Mouse (Mus musculus): ENCODE results near the gene Tcf23. TPM values are rescaled to one million over a fixed set of nuclear protein-coding genes. Genes with fewer than 3 reads are reported as not detected.

The Tcf23 gene
- polyA plus RNA-seq, 1 experiment from 2014 or later, result not detected

GRCm38 (mm10) chr5:30944956-30945781 is 23.3 kb upstream of the Tcf23 start, which contains the start of gene Cgref1:
TSS of gene Cgref1 (minus strand) at chr5:30945591.
- no peak within 1 kb of the TSS for H3K27ac ChIP-seq (ENCODE audit: low read depth, low read length)
- no peaks in the 10 kb centered on the region for H3K9me3 ChIP-seq (ENCODE audit: control insufficient read depth, low read length)
- peak within 1 kb of the TSS; percentile 77 for H3K9ac ChIP-seq (replicated peaks; ENCODE audit: low read depth, low read length)
- no peaks in the 10 kb centered on the region for H3K27me3 ChIP-seq (ENCODE audit: control insufficient read depth, insufficient read depth, low read length)
- peak within 1 kb of the TSS; percentile 85 for H3K4me2 ChIP-seq (ENCODE audit: low read depth, low read length)
- H3K4me1 ChIP-seq (ENCODE audit: control insufficient read depth, insufficient read depth, low read length), result 0 out of 2 replicates have a peak, but pooled peaks cover 3% of the 10 kb centered on the region
- peak; percentile 72 for ATAC-seq (ENCODE audit: low read depth)
- H3K4me3 ChIP-seq (ENCODE audit: low read depth, low read length), result peak within 1 kb of the TSS; percentile 48
- WGBS, result 4% methylated on average over 44 of the region's 44 CpGs
- H3K36me3 ChIP-seq (ENCODE audit: control insufficient read depth, insufficient read depth, low read length), result no peaks in the 10 kb centered on the region

GRCm38 (mm10) chr5:30948620-30949019 is 19.8 kb upstream of the Tcf23 start:
- WGBS, result 76% methylated on average over 5 of the region's 5 CpGs
- Histone ChIP-seq H3K4me3 (ENCODE audit: low read depth, low read length) (no peak overlapping the region), H3K27ac (ENCODE audit: low read depth, low read length) (no peak overlapping the region), H3K27me3 (ENCODE audit: control insufficient read depth, insufficient read depth, low read length) (no peaks in the 10 kb centered on the region), H3K9ac (replicated peaks; ENCODE audit: low read depth, low read length) (no peak overlapping the region), H3K9me3 (ENCODE audit: control insufficient read depth, low read length) (no peaks in the 10 kb centered on the region), H3K4me1 (ENCODE audit: control insufficient read depth, insufficient read depth, low read length) (0 out of 2 replicates have a peak, but pooled peaks cover 11% of the 10 kb centered on the region), H3K4me2 (ENCODE audit: low read depth, low read length) (no peak overlapping the region), H3K36me3 (ENCODE audit: control insufficient read depth, insufficient read depth, low read length) (0 out of 2 replicates have a peak, but pooled peaks cover 16% of the 10 kb centered on the region)
- ATAC-seq (ENCODE audit: low read depth), result no peak

GRCm38 (mm10) chr5:30949654-30950326 is 18.7 kb upstream of the Tcf23 start:
- Histone ChIP-seq H3K9me3 (ENCODE audit: control insufficient read depth, low read length) (no peaks in the 10 kb centered on the region), H3K36me3 (ENCODE audit: control insufficient read depth, insufficient read depth, low read length) (peaks cover 25% of the 10 kb centered on the region), H3K9ac (replicated peaks; ENCODE audit: low read depth, low read length) (peak overlapping the region; percentile 43), H3K4me3 (ENCODE audit: low read depth, low read length) (peak overlapping the region; percentile 45), H3K27me3 (ENCODE audit: control insufficient read depth, insufficient read depth, low read length) (no peaks in the 10 kb centered on the region), H3K4me1 (ENCODE audit: control insufficient read depth, insufficient read depth, low read length) (0 out of 2 replicates have a peak, but pooled peaks cover 11% of the 10 kb centered on the region), H3K4me2 (ENCODE audit: low read depth, low read length) (peak overlapping the region; percentile 74), H3K27ac (ENCODE audit: low read depth, low read length) (peak overlapping the region; percentile 62)
- peak; percentile 85 for ATAC-seq (ENCODE audit: low read depth)
- under 1% methylated on average over 31 of the region's 31 CpGs for WGBS

GRCm38 (mm10) chr5:30950451-30950850 is 18.0 kb upstream of the Tcf23 start:
- Histone ChIP-seq H3K9ac (replicated peaks; ENCODE audit: low read depth, low read length) (peak overlapping the region; percentile 43; the same call in 1 of the 2 replicates), H3K4me2 (ENCODE audit: low read depth, low read length) (peak overlapping the region; percentile 74), H3K27me3 (ENCODE audit: control insufficient read depth, insufficient read depth, low read length) (no peaks in the 10 kb centered on the region), H3K4me3 (ENCODE audit: low read depth, low read length) (peak overlapping the region; percentile 45), H3K9me3 (ENCODE audit: control insufficient read depth, low read length) (no peaks in the 10 kb centered on the region), H3K27ac (ENCODE audit: low read depth, low read length) (no peak overlapping the region), H3K4me1 (ENCODE audit: control insufficient read depth, insufficient read depth, low read length) (0 out of 2 replicates have a peak, but pooled peaks cover 8% of the 10 kb centered on the region), H3K36me3 (ENCODE audit: control insufficient read depth, insufficient read depth, low read length) (peaks cover 32% of the 10 kb centered on the region)
- ATAC-seq (ENCODE audit: low read depth), result no peak
- WGBS, result 67% methylated on average over 4 of the region's 4 CpGs

DNA sequence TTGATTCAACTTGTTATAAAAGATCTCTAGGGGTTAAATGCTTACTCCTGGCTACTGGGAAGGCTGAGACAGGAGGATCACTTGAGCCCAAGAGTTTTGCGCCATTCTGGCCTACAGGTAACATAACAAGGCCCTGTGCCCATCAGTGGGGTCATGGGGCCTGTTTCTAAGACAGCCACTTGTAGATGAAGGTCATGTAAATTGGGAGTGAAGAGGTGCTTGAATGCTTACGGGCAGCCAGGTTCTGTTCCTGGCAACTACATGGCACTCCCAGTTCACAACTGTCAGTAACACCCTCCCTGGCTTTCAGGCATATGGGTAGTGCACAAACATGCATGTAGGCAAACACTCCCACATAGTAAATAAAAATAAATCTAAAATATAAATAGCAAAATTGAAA is 17.5 kb upstream of the Tcf23 start:
- no peak overlapping the region for H3K4me3 ChIP-seq (ENCODE audit: low read depth, low read length)
- H3K9ac ChIP-seq (replicated peaks; ENCODE audit: low read depth, low read length), result no peak overlapping the region
- H3K36me3 ChIP-seq (ENCODE audit: control insufficient read depth, insufficient read depth, low read length), result peaks cover 33% of the 10 kb centered on the region
- no peak overlapping the region; the same call in 1 of the 2 replicates for H3K4me2 ChIP-seq (ENCODE audit: low read depth, low read length)
- ATAC-seq (ENCODE audit: low read depth), result no peak
- H3K9me3 ChIP-seq (ENCODE audit: control insufficient read depth, low read length), result no peaks in the 10 kb centered on the region
- 0 out of 2 replicates have a peak, but pooled peaks cover 8% of the 10 kb centered on the region for H3K4me1 ChIP-seq (ENCODE audit: control insufficient read depth, insufficient read depth, low read length)
- 90% methylated on average over 2 of the region's 2 CpGs for WGBS
- no peaks in the 10 kb centered on the region for H3K27me3 ChIP-seq (ENCODE audit: control insufficient read depth, insufficient read depth, low read length)
- H3K27ac ChIP-seq (ENCODE audit: low read depth, low read length), result no peak overlapping the region

GRCm38 (mm10) chr5:30951706-30952105 is 16.8 kb upstream of the Tcf23 start:
- H3K9me3 ChIP-seq (ENCODE audit: control insufficient read depth, low read length), result no peaks in the 10 kb centered on the region
- 87% methylated on average over 6 of the region's 6 CpGs for WGBS
- H3K36me3 ChIP-seq (ENCODE audit: control insufficient read depth, insufficient read depth, low read length), result peaks cover 33% of the 10 kb centered on the region
- no peak overlapping the region for H3K4me3 ChIP-seq (ENCODE audit: low read depth, low read length)
- ATAC-seq (ENCODE audit: low read depth), result no peak
- H3K27me3 ChIP-seq (ENCODE audit: control insufficient read depth, insufficient read depth, low read length), result no peaks in the 10 kb centered on the region
- no peak overlapping the region for H3K27ac ChIP-seq (ENCODE audit: low read depth, low read length)
- H3K4me2 ChIP-seq (ENCODE audit: low read depth, low read length), result no peak overlapping the region
- H3K4me1 ChIP-seq (ENCODE audit: control insufficient read depth, insufficient read depth, low read length), result 0 out of 2 replicates have a peak, but pooled peaks cover 8% of the 10 kb centered on the region
- no peak overlapping the region for H3K9ac ChIP-seq (replicated peaks; ENCODE audit: low read depth, low read length)

DNA sequence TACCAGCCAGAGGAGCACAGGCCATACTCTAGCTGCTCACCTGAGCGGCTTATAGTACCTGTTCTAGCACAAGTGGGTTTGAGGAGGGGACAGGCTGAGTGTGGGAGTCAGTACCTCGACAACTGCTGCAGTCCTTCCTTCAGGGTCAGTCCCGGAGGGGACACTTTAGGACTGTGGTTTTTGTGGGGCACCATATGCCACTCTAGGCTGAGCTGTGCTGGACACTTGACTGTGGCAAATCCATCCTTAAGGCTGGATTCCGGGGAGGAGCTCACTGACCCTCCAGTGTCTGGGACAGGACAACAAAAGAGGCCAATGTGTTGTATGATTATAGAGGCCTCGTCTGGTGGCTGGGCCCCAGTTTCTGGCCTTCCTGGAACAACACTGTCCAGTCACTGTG is 15.9 kb upstream of the Tcf23 start:
- Histone ChIP-seq H3K27ac (ENCODE audit: low read depth, low read length) (no peak overlapping the region), H3K4me3 (ENCODE audit: low read depth, low read length) (no peak overlapping the region), H3K4me1 (ENCODE audit: control insufficient read depth, insufficient read depth, low read length) (peaks cover 8% of the 10 kb centered on the region), H3K27me3 (ENCODE audit: control insufficient read depth, insufficient read depth, low read length) (no peaks in the 10 kb centered on the region), H3K4me2 (ENCODE audit: low read depth, low read length) (no peak overlapping the region), H3K36me3 (ENCODE audit: control insufficient read depth, insufficient read depth, low read length) (peaks cover 35% of the 10 kb centered on the region), H3K9ac (replicated peaks; ENCODE audit: low read depth, low read length) (no peak overlapping the region), H3K9me3 (ENCODE audit: control insufficient read depth, low read length) (no peaks in the 10 kb centered on the region)
- 82% methylated on average over 5 of the region's 5 CpGs for WGBS
- no peak for ATAC-seq (ENCODE audit: low read depth)

DNA sequence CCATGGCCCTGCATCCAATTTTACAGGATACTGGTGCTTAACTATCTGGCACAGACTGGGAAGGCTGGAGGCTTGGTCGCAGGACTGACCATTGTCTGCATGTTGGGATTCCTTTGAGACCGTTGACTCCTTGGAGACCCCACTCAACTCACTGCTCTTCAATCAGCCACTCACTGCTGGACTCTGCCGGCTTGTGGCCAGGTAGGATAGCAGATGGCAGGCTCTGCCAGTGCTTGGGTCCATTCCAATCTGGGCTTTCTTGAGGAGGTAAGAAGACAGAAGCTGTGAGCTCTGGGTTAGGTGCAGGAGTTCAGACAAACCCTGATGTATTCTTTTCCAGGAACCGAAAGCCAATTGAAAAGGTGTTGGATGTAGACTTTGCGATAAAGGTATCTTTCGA is 14.4 kb upstream of the Tcf23 start:
- Histone ChIP-seq H3K9ac (replicated peaks; ENCODE audit: low read depth, low read length) (no peak overlapping the region), H3K4me1 (ENCODE audit: control insufficient read depth, insufficient read depth, low read length) (peaks cover 23% of the 10 kb centered on the region), H3K27ac (ENCODE audit: low read depth, low read length) (no peak overlapping the region), H3K27me3 (ENCODE audit: control insufficient read depth, insufficient read depth, low read length) (no peaks in the 10 kb centered on the region), H3K4me3 (ENCODE audit: low read depth, low read length) (no peak overlapping the region), H3K36me3 (ENCODE audit: control insufficient read depth, insufficient read depth, low read length) (peaks cover 45% of the 10 kb centered on the region), H3K4me2 (ENCODE audit: low read depth, low read length) (no peak overlapping the region), H3K9me3 (ENCODE audit: control insufficient read depth, low read length) (no peaks in the 10 kb centered on the region)
- ATAC-seq (ENCODE audit: low read depth), result no peak
- WGBS, result 94% methylated on average over 6 of the region's 6 CpGs

GRCm38 (mm10) chr5:30954556-30954955 is 13.9 kb upstream of the Tcf23 start:
- H3K27ac ChIP-seq (ENCODE audit: low read depth, low read length), result no peak overlapping the region
- 97% methylated on average over 9 of the region's 9 CpGs for WGBS
- H3K9me3 ChIP-seq (ENCODE audit: control insufficient read depth, low read length), result no peaks in the 10 kb centered on the region
- no peak overlapping the region for H3K9ac ChIP-seq (replicated peaks; ENCODE audit: low read depth, low read length)
- peaks cover 27% of the 10 kb centered on the region for H3K4me1 ChIP-seq (ENCODE audit: control insufficient read depth, insufficient read depth, low read length)
- no peak for ATAC-seq (ENCODE audit: low read depth)
- H3K36me3 ChIP-seq (ENCODE audit: control insufficient read depth, insufficient read depth, low read length), result peaks cover 45% of the 10 kb centered on the region
- no peak overlapping the region for H3K4me2 ChIP-seq (ENCODE audit: low read depth, low read length)
- no peak overlapping the region for H3K4me3 ChIP-seq (ENCODE audit: low read depth, low read length)
- H3K27me3 ChIP-seq (ENCODE audit: control insufficient read depth, insufficient read depth, low read length), result no peaks in the 10 kb centered on the region

Data from neural tube, embryonic 14.5 days (tissue).